Mouse (Mus musculus): ENCODE results near the gene Olfr1262. TPM values are rescaled to one million over a fixed set of nuclear protein-coding genes. Genes with fewer than 3 reads are reported as not detected.

Olfr1262 gene
- total RNA-seq (2021) = not detected

DNA sequence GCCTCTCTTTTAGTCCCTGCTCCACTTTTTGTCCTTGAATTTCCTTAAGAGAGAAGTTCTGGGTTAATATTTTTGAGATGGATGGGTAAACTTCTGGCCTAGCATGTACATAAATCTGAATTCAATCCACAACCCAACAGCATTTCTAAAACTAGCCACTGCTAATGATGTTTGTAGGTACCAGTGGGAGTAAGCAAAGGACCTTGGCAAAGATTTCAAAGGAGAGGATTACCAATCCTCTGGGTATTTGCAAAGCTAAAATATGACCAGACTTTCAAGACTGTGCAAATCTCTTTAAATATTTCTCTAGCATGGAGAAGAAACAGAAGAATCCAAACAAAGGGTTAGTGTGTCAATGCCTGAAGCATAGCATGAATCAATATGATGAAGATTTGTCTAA lies at the start of gene Olfr1262:
TSS of gene Olfr1262 (plus strand) at position 301 of the 400 bp plus-strand sequence.
- DNase-seq (ENCODE audit: low spot score in 2 of 2) = no peak
- intact Hi-C loops (cut with DNase I) = no loop called here

DNA sequence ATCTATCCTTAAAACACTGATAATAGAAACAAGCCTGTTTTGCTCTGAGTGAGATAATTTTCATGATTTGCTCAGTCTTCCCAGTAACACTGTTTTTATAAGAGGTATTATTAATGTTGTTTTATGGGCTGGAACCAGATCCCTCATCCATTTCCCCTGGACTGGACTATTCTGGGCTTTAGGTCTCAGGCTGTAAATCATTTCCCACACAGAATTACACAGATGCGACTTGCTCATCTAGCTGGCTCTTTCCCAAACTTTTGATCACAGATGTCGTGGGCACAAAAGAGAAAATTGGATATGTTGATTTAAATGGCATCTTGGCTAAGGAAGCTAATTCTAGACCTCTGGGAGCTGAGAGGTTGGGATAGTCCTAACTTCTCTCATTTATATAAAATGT lies 25.8 kb upstream of the Olfr1262 start, which contains the start of gene Olfr1260:
TSS of gene Olfr1260 (plus strand) at position 157 of the 400 bp plus-strand sequence.
- intact Hi-C loops (cut with DNase I) = no loop called here
- peak; percentile 9 to 20 for DNase-seq (ENCODE audit: low spot score in 2 of 2)

DNA sequence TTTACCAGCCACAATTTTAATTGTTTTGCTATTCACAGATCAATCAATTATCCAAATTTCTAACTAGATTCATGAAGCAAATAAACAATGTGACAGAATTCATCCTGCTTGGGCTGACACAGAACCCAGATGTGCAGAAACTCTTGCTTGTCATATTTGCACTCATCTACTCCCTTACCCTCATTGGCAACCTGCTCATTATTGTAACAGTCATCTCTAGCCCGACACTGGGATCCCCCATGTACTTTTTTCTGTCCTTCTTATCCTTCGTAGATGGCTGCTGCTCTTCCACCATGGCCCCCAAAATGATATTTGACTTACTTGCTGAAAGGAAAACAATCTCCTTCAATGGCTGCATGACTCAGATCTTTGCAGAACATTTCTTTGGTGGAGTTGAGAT lies 22.2 kb upstream of the Olfr1262 start:
- DNase-seq (ENCODE audit: low spot score in 2 of 2) = no peak
- intact Hi-C loops (cut with DNase I) = no loop called here

DNA sequence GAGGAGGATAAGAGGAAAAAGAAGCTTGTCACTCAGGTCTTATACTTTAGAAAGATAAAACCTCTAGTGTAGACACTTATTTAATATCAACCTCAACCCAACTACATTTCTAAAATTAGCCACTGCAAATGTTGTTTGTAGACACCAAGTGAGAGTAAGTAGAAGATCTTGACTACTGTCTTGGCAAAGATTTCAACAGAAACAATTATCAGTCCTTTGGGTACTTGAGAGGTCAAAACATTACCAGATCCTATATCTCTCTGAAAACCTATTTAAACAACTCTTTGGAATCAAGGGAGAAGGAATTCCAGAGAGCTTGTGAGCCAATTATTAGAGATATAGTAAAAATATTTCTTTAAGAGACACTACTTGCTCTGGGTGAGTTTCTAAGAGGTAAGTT lies 9.0 kb upstream of the Olfr1262 start, which contains the start of gene Olfr1261:
TSS of gene Olfr1261 (plus strand) at position 301 of the 400 bp plus-strand sequence.
- intact Hi-C loops (cut with DNase I) = no loop called here
- no peak for DNase-seq (ENCODE audit: low spot score in 2 of 2)

DNA sequence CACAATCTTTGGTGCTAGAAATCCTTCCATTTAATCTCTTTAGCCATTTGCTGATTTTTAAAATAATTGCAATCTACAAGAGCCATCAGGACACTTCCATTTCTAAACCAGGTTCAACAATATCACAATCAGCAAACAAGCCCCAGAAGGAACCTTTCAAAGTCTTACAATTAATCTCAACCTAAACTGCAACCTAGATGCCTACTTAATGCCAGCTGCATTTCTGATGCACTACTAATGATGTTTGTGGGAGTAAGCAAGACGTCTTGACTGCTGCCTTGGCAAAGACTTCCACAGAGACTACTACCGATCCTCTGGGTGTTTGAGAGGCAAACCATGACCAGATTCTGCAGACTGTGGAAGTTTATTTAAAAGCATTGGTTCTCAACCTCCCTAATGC lies 11.9 kb downstream of the Olfr1262 start, which contains the start of gene Olfr1263:
TSS of gene Olfr1263 (plus strand) at position 301 of the 400 bp plus-strand sequence.
- intact Hi-C loops (cut with DNase I) = no loop called here
- DNase-seq (ENCODE audit: low spot score in 2 of 2) = no peak

DNA sequence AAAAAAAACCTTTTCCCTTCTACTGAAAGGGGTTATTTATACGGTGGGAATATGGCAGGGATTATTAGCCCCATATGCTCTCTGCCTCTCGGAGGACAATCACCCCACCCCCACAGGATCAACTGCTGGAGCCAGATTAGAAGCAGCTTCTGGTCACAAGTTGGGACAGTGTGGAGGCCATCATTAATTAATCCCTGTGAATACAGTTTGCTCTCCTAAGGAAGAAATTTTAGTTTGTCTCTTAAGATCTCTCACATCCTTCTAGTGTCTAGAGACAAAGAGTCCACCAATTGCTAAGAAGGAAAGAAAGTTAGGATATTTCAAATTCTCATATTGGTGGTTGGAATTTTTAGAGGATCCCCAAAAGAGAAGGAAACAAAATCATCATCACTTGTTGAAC lies 25.5 kb downstream of the Olfr1262 start, which contains the start of gene Olfr1264:
TSS of gene Olfr1264 (minus strand) at position 101 of the 400 bp plus-strand sequence.
- DNase-seq (ENCODE audit: low spot score in 2 of 2) = no peak
- intact Hi-C loops (cut with DNase I) = no loop called here

DNA sequence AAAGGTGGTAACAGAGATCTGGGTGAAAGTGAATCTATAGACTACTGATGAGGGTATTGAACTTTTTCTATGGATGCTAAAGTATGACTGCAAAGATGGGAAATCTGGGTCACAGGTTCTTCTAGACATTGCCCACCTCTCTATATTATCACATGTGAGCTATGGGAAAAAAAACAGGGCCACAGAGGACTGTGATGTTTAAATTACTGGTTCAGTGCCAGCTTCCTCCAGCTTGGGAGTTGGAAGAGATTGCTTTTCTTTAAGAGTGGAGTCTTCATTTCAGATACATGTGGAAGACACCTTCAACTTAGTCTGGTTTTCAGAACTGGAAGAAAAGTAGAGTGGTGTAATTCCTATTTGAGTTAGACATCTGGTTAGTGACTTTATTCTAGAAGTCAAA lies 35.1 kb downstream of the Olfr1262 start, which contains the start of gene Olfr1265:
TSS of gene Olfr1265 (plus strand) at position 301 of the 400 bp plus-strand sequence.
- intact Hi-C loops (cut with DNase I) = no loop called here
- no peak for DNase-seq (ENCODE audit: low spot score in 2 of 2)

Other genes with a start within 250 kb of the Olfr1262 start
- gene Olfr1253, start 243.1 kb upstream of the Olfr1262 start, total RNA-seq (2021) = not detected
- not detected for gene Olfr1254, start 206.5 kb upstream of the Olfr1262 start, total RNA-seq (2021)
- not detected for gene Olfr1255, start 188.1 kb upstream of the Olfr1262 start, total RNA-seq (2021)
- gene Olfr1256, start 158.6 kb upstream of the Olfr1262 start, total RNA-seq (2021) = under 1 TPM in 1 of 2 experiments, not detected in 1; 0.05 TPM
- not detected for gene Olfr48, start 151.9 kb upstream of the Olfr1262 start, total RNA-seq (2021)
- not detected for gene Olfr1257, start 121.7 kb upstream of the Olfr1262 start, total RNA-seq (2021)
- gene Olfr1258, start 72.8 kb upstream of the Olfr1262 start, total RNA-seq (2021) = not detected
- not detected for gene Olfr1259, start 51.5 kb upstream of the Olfr1262 start, total RNA-seq (2021)
- not detected for gene Olfr1260, start 25.8 kb upstream of the Olfr1262 start, total RNA-seq (2021)
- not detected for gene Olfr1261, start 8.9 kb upstream of the Olfr1262 start, total RNA-seq (2021)
- gene Olfr1263, start 12.0 kb downstream of the Olfr1262 start, total RNA-seq (2021) = not detected
- gene Olfr1264, start 25.4 kb downstream of the Olfr1262 start, total RNA-seq (2021) = not detected
- gene Olfr1265, start 35.2 kb downstream of the Olfr1262 start, total RNA-seq (2021) = not detected
- gene Olfr140, start 63.4 kb downstream of the Olfr1262 start, total RNA-seq (2021) = not detected
- gene Olfr1269, start 121.3 kb downstream of the Olfr1262 start, total RNA-seq (2021) = not detected
- gene Olfr32, start 142.2 kb downstream of the Olfr1262 start, total RNA-seq (2021) = not detected
- not detected for gene Olfr1270, start 152.9 kb downstream of the Olfr1262 start, total RNA-seq (2021)
- under 1 TPM in 1 of 2 experiments, not detected in 1; 0.18 TPM for gene Olfr1506, start 224.3 kb downstream of the Olfr1262 start, total RNA-seq (2021)

Measured in left cerebral cortex, postnatal 25 days (tissue).